Mouse (Mus musculus) kidney, adult 2 months (tissue): Measurements from ENCODE around the gene Mbd5.

Experiments
- CTCF ChIP-seq: fragments of 200-500 bp; conservative IDR thresholded peaks from 2 replicates; pipeline ENCODE4 v1.5.1; 2011; ENCODE audit warnings: low read depth, mild to moderate bottlenecking, control low read depth, low read length, moderate library complexity, mixed read lengths; ENCODE audit not compliant: insufficient read depth, insufficient read length
- POLR2A ChIP-seq: fragments of 200-500 bp; IDR thresholded peaks from one replicate; pipeline ENCODE4 v1.6.1; 2011; ENCODE audit warnings: low read depth, low read length, control low read depth

- TF ChIP-seq CTCF (no peak), POLR2A (no peak)
Observed at GRCm38 (mm10) chr2:48949743-48950251, 489 bp downstream of the Mbd5 start.
